ENCODE assay signal across 9 mouse cellular contexts in the genomic region with DNA sequence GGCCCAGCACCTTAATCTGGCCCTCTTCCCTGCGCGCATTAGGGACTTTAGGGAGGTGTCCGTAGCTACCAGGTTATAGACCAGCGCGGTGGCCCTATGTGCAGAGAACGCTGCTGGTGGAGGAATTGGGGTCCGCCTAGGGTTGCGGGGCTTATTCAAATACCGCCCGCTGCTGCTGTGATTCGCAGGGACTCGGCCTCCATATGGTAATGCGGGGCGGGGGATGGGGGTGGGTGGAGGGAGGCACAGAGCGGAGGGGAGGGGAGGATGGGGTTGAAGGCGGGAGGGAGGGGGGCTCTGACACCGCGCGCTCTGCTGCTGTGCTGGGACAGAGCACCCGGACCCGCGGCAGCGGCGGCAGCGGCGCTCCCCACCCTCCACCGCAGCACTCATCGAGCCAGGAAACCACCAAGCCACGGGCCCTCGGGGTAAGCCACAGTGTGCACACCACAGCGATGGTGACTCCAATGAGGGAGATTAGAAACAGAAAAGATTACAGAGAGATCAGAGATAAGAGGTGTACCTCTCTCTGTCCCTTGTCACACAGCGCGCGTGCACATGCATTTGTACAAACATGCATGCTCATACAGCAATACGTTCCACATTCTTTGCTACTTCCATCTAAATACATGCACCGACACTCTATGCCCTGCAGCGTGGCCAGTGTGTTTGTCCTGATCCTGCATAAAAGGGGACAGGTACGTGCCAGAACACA.
DNase-seq lines count a peak whose midpoint lies in the region; ATAC-seq and TF ChIP-seq lines count a peak whose summit lies in the region.
"Had no signal": no experiment of that assay in that cellular context is flagged by ENCODE, and none has a peak within 500 bp of the region (broad histone marks: within the 10 kb centered on the region; RNA-seq: fewer than 3 reads in every experiment).

No protein-coding gene starts in this region.

- peak overlapping the region; percentile 10; the same call in 1 of the 2 replicates for H3K4me3 ChIP-seq in heart, embryonic 16.5 days (ENCODE audit: low read length)
- H3K4me3 ChIP-seq in forebrain, postnatal 0 days (ENCODE audit: low read depth, low read length) = peak overlapping the region; percentile 67
- H3K4me3 ChIP-seq in limb, embryonic 15.5 days = 0 out of 2 replicates have a peak overlapping the region, but pooled peaks have one; percentile 13

- H3K27ac ChIP-seq in heart, embryonic 16.5 days (ENCODE audit: low read length) = no peak overlapping the region
- peak overlapping the region; percentile 100 for H3K27ac ChIP-seq in forebrain, postnatal 0 days (ENCODE audit: low read depth, low read length)
- H3K27ac ChIP-seq in limb, embryonic 15.5 days = no peak overlapping the region

- no peak for TF ChIP-seq CTCF in forebrain, postnatal 0 days (IDR thresholded peaks at IDR 0.05; ENCODE audit: low read depth)

- no peak for DNase-seq in heart, adult 9 months (ENCODE audit: low spot score in 2 of 2)
- DNase-seq in brain, embryonic 18.5 days (ENCODE audit: low read depth, low spot score) = peak; percentile 76
- peak; percentile 89 for DNase-seq in forebrain, postnatal 0 days
- no peak for DNase-seq in ovary, postnatal 10 days (ENCODE audit: low spot score)
- no peak for DNase-seq in lung, postnatal 25 days (ENCODE audit: low spot score)
- no peak for DNase-seq in urinary bladder, postnatal 25 days (ENCODE audit: low spot score)

- peaks cover 12% of the 10 kb centered on the region for H3K4me1 ChIP-seq in heart, embryonic 16.5 days (ENCODE audit: control insufficient read depth, insufficient read depth, low read length)
- no peaks in the 10 kb centered on the region for H3K4me1 ChIP-seq in forebrain, postnatal 0 days (ENCODE audit: insufficient read depth)
- H3K4me1 ChIP-seq in limb, embryonic 15.5 days = peaks cover 26% of the 10 kb centered on the region

- 0 out of 2 replicates have a peak, but pooled peaks cover 5% of the 10 kb centered on the region for H3K9me3 ChIP-seq in heart, embryonic 16.5 days (replicated peaks; ENCODE audit: control insufficient read depth, low read length)
- no peaks in the 10 kb centered on the region for H3K9me3 ChIP-seq in forebrain, postnatal 0 days (ENCODE audit: low read length)
- H3K9me3 ChIP-seq in limb, embryonic 15.5 days = no peaks in the 10 kb centered on the region

- H3K9ac ChIP-seq in heart, embryonic 16.5 days (ENCODE audit: low read length) = no peak overlapping the region
- H3K9ac ChIP-seq in forebrain, postnatal 0 days = peak overlapping the region; percentile 100
- H3K9ac ChIP-seq in limb, embryonic 15.5 days = no peak overlapping the region

- ATAC-seq in heart, embryonic 16.5 days (replicated peaks; ENCODE audit: extremely low read depth, insufficient read depth, low FRiP score) = no peak
- ATAC-seq in forebrain, postnatal 0 days = peak; percentile 54
- ATAC-seq in limb, embryonic 15.5 days (ENCODE audit: insufficient number of reproducible peaks, low FRiP score, low TSS enrichment, low read depth) = no peak
- ATAC-seq: Patski had no signal

- H3K4me2 ChIP-seq in heart, embryonic 16.5 days (ENCODE audit: low read depth, low read length) = peak overlapping the region; percentile 23; the same call in 1 of the 2 replicates
- peak overlapping the region; percentile 71 for H3K4me2 ChIP-seq in forebrain, postnatal 0 days (ENCODE audit: low read depth)
- H3K4me2 ChIP-seq in limb, embryonic 15.5 days = peak overlapping the region; percentile 19

- H3K36me3 ChIP-seq in heart, embryonic 16.5 days (ENCODE audit: control insufficient read depth, insufficient read depth) = no peaks in the 10 kb centered on the region
- no peaks in the 10 kb centered on the region; the same call in 1 of the 2 replicates for H3K36me3 ChIP-seq in forebrain, postnatal 0 days (ENCODE audit: insufficient read depth)
- no peaks in the 10 kb centered on the region for H3K36me3 ChIP-seq in limb, embryonic 15.5 days

- H3K27me3 ChIP-seq in heart, embryonic 16.5 days (ENCODE audit: control insufficient read depth, insufficient read depth, low read length) = peaks cover 74% of the 10 kb centered on the region
- no peaks in the 10 kb centered on the region for H3K27me3 ChIP-seq in forebrain, postnatal 0 days (ENCODE audit: insufficient read depth, low read length)
- H3K27me3 ChIP-seq in limb, embryonic 15.5 days = peaks cover 92% of the 10 kb centered on the region

- 2% methylated on average over 37 of the region's 38 CpGs for WGBS in heart, embryonic 16.5 days
- under 1% methylated on average over 38 of the region's 38 CpGs for WGBS in forebrain, postnatal 0 days
- 3% methylated on average over 28 of the region's 38 CpGs for WGBS in limb, embryonic 15.5 days

Comparison
In these comparisons a context has a peak if more than half of its experiments do, and no peak if none do; other contexts are left out.
1. H3K4me2 ChIP-seq: peak in every context shown above with its lines; median percentile 71 in forebrain, postnatal 0 days; 23 in heart, embryonic 16.5 days; 19 in limb, embryonic 15.5 days.
2. H3K4me3 ChIP-seq: peak in every context shown above with its lines; median percentile 67 in forebrain, postnatal 0 days; 13 in limb, embryonic 15.5 days; 10 in heart, embryonic 16.5 days.
3. DNase-seq: peak in brain, embryonic 18.5 days (single experiment) and forebrain, postnatal 0 days (single experiment); none in heart, adult 9 months (0 of 2), ovary, postnatal 10 days (single experiment), lung, postnatal 25 days (single experiment) and urinary bladder, postnatal 25 days (single experiment).